Mouse (Mus musculus): Measurements from ENCODE around the gene Snapc2.

Snapc2 gene

GRCm38 (mm10) chr8:4252934-4253841 is at the start of gene Snapc2:
TSS of gene Snapc2 (plus strand) at chr8:4253080.
- DNase-seq (ENCODE audit: low spot score), result peak; percentile 97

- no peak for DNase-seq (ENCODE audit: low spot score)
These were observed 47.4 kb upstream of the Snapc2 start for GRCm38 (mm10) chr8:4205246-4206123.

GRCm38 (mm10) chr8:4206182-4207015 is 46.5 kb upstream of the Snapc2 start:
- peak; percentile 24 for DNase-seq (ENCODE audit: low spot score)

- no peak for DNase-seq (ENCODE audit: low spot score)
These were observed 45.9 kb upstream of the Snapc2 start for GRCm38 (mm10) chr8:4207016-4207350.

GRCm38 (mm10) chr8:4211097-4211496 is 41.8 kb upstream of the Snapc2 start:
- DNase-seq (ENCODE audit: low spot score), result no peak

GRCm38 (mm10) chr8:4212809-4213209 is 40.1 kb upstream of the Snapc2 start:
- DNase-seq (ENCODE audit: low spot score), result no peak

- DNase-seq (ENCODE audit: low spot score), result peak; percentile 59
These were observed 39.5 kb upstream of the Snapc2 start for GRCm38 (mm10) chr8:4213210-4214005.

GRCm38 (mm10) chr8:4214006-4214980 is 38.6 kb upstream of the Snapc2 start:
- peak; percentile 63 for DNase-seq (ENCODE audit: low spot score)

GRCm38 (mm10) chr8:4216296-4216695 is 36.6 kb upstream of the Snapc2 start:
- DNase-seq (ENCODE audit: low spot score), result peak; percentile 17

- DNase-seq (ENCODE audit: low spot score), result peak; percentile 84
These were observed 35.9 kb upstream of the Snapc2 start, which contains the start of gene Prr36 for GRCm38 (mm10) chr8:4216791-4217621. TSS of gene Prr36 (minus strand) at chr8:4217459.

- DNase-seq (ENCODE audit: low spot score), result no peak
These were observed 33.3 kb upstream of the Snapc2 start for GRCm38 (mm10) chr8:4219617-4220016.

- DNase-seq (ENCODE audit: low spot score), result no peak
These were observed 30.8 kb upstream of the Snapc2 start for GRCm38 (mm10) chr8:4222059-4222458.

GRCm38 (mm10) chr8:4226323-4226722 is 26.6 kb upstream of the Snapc2 start:
- DNase-seq (ENCODE audit: low spot score), result no peak

GRCm38 (mm10) chr8:4226739-4227347 is 26.0 kb upstream of the Snapc2 start, which contains the start of gene Lrrc8e:
TSS of gene Lrrc8e (plus strand) at chr8:4226827.
- no peak for DNase-seq (ENCODE audit: low spot score)

GRCm38 (mm10) chr8:4227919-4228318 is 25.0 kb upstream of the Snapc2 start:
- DNase-seq (ENCODE audit: low spot score), result no peak

- DNase-seq (ENCODE audit: low spot score), result no peak
These were observed 23.1 kb upstream of the Snapc2 start for GRCm38 (mm10) chr8:4229784-4230183.

- no peak for DNase-seq (ENCODE audit: low spot score)
These were observed 22.1 kb upstream of the Snapc2 start for GRCm38 (mm10) chr8:4230612-4231351.

Data from retina, embryonic 14.5 days (tissue).